Mouse (Mus musculus) heart, adult 18-20 months (tissue): ENCODE data around the gene Zmym6. TPM values are rescaled to one million over a fixed set of nuclear protein-coding genes. Genes with fewer than 3 reads are reported as not detected.
"Not testable (repeated sequence)": the region's sequence is repeated elsewhere in the genome, so short reads cannot be mapped to it uniquely, and the experiment has no call there.

Source experiments
- DNase-seq, 2 experiments: peaks; one replicate each; pipeline ENCODE4 v3.0.0; 2021 to 2022; ENCODE audit warnings: mixed read lengths in 1 of 2
- long read RNA-seq, 2 experiments: library from polyadenylated mRNA; stranded (forward); transcript quantifications; one replicate each; pipeline ENCODE4 v2.0.0; 2021
- total RNA-seq, 2 experiments: library from RNA; stranded (reverse); gene quantifications; 2 replicates each; pipeline ENCODE4 v1.2.3; 2021

The Zmym6 gene
- total RNA-seq, result 10 to 100 TPM in 1 of 2 experiments, 1 to 10 TPM in 1; 9.5 to 12.7 TPM
- long read RNA-seq, experiment 1, partial matches to known transcripts, result 0 of 2 reads
- long read RNA-seq, experiment 1, other reads (novel, unspliced or antisense), result 2 of 2 reads
- long read RNA-seq, experiment 2, full-length matches to known transcripts, result 1 of 2 reads
- long read RNA-seq, experiment 2, partial matches to known transcripts, result 1 of 2 reads
- long read RNA-seq, experiment 2, other reads (novel, unspliced or antisense), result 0 of 2 reads

- DNase-seq, result peak; percentile 96 to 97
Measured at GRCm38 (mm10) chr4:127076875-127077548, at the start of gene Zmym6. Gene Zmym6 (plus strand): TSS chr4:127077383.

GRCm38 (mm10) chr4:127037158-127037557 is 40.0 kb upstream of the Zmym6 start:
- no peak for DNase-seq

GRCm38 (mm10) chr4:127037908-127038827 is 39.0 kb upstream of the Zmym6 start:
- DNase-seq, result no peak

- no peak for DNase-seq
Measured at GRCm38 (mm10) chr4:127038828-127039349, 38.3 kb upstream of the Zmym6 start.

DNA sequence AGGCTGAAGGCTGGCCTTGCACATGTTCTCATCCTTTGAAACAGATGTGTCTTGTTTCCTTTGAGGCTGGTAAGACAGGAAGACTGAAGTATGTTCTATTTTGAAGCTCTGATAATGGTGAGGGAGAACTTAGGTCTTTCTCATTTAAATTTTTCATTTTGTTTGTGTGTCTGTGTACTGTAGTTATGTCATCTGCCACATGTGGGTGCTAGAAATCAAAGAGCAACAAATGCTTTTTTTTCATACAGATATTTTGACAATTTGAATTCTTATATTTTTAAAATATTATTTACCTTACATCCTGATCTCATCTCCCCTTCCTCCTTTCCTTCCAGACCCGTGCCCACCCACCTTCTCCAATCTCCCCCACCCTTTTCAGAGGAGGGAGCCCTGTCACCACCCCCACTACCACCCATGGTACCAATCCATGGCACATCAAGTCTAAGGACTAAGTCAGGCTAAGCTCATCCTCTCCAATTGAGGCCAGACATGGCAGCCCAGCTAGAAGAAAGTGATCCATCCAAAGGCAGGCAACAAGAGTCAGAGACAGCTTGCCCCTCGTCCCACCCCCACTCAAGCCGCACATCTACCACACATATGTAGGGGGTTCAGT is 37.2 kb upstream of the Zmym6 start:
- DNase-seq, result no peak

DNA sequence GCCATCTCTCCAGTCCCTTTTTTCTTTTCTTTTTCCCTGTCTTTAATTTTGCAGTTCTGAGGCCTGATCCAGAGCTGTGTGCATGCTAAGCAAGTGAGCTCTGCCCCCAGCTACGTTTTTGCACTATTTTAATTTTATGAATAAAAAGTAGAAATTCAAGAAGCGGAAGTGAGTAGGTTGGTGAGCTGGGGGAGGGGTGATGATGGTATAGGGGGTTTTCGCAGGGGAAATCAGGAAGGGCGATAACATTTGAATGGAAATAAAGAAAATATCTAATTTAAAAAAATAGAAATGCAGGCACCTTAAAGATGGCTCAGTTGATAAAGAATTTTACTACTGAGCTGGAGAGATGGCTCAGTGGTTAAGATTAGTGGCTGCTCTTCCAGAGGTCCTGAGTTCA is 33.6 kb upstream of the Zmym6 start:
- no peak for DNase-seq

- no peak for DNase-seq
Measured at GRCm38 (mm10) chr4:127051121-127051520, 26.1 kb upstream of the Zmym6 start.

- no peak for DNase-seq
Measured at GRCm38 (mm10) chr4:127053071-127053470, 24.1 kb upstream of the Zmym6 start.

DNA sequence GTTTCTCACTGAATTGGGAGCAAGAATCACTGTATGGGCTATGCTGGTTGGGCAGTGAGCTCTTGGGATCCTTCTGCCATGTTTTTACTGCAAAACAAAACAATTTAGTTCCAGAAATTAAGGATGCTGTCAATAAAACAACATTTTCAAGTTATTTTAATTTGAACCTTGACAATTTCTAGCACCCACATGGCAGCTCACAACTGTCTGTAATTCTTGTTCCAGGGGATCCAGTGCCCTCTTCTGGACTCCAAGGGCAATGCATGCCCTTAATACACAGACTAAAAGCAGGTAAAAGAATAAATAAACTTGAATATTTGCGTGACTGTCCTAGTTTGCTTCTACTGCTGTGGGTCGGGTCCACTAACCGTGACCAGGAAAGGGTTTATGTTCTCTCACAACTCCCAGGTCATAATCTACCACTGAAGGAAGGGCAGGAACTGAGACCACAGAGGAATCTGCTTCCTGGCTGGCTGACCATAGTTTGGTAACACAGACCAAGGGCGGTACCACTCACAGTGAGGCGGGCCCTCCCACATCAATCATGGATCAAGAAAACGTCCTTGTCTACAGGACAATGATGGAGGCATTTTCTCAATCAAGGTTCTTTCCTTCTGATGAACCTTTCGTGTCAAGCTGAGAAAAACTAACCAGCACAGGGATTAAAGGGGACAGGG is 22.5 kb upstream of the Zmym6 start:
- no peak for DNase-seq

GRCm38 (mm10) chr4:127060585-127061290 is 16.4 kb upstream of the Zmym6 start, which contains the start of gene Zmym1:
Gene Zmym1 (minus strand): TSS chr4:127061152.
- DNase-seq, result peak; percentile 93

- no peak for DNase-seq
Measured at GRCm38 (mm10) chr4:127064051-127064450, 13.1 kb upstream of the Zmym6 start.

DNA sequence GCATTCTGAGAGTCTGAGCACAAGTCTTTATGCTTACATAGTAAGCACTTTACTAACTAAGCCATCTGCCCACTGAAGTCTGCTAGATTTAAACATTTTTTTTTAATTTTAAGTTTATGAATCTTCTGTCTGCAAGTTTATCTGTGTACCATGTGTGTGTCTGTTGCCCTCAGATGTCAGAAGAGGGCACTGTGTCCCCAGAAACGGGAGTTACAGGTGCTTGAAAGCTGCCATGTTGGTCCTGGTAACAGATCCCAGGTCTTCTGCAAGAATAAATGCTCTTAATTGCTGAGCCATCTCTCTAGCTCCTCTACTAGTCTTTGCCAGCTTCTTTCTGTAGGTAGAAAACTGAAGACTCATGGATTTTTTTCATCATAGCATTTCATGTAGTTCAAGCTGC is 2.3 kb upstream of the Zmym6 start:
- DNase-seq, result no peak

GRCm38 (mm10) chr4:127080806-127081205 is 3.6 kb downstream of the Zmym6 start:
- no peak for DNase-seq

DNA sequence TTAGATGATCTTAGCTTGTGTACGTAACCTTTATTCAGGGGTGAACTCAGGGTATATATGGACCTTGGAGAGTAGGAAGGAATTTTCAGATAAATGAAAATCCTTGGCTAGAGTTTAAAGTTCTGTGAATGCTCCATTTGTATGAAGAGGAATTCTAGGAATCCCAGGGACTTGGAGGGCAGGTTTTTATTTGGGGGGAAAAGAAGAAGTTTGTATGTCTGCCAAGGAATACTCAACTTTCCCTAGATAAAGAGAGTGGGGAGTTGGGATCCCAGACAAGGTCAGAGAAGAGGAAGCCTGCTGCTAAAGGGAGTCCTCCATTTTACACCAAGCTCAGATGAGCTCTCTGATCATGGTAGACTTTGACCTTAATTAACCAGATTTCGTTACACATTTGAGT is 5.9 kb downstream of the Zmym6 start:
- DNase-seq, result no peak

DNA sequence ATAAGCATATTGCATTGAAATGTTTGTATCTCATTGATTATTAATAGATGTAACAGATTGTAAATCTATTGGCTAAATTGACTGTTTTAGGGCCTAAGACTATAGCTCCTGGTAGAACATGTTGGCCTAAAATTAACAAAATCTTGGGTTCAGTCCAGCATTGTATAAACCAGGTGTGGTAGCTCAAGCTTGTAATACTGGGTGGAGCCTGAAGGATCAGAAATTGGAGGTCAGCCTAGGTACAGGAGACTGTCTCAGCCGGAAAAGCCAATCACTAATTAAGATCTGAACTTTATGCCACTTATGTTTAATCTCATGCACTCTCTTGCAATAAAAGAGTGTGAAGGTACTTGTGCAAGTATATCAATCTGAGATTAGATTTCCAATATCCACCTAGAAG is 8.6 kb downstream of the Zmym6 start:
- no peak for DNase-seq

DNA sequence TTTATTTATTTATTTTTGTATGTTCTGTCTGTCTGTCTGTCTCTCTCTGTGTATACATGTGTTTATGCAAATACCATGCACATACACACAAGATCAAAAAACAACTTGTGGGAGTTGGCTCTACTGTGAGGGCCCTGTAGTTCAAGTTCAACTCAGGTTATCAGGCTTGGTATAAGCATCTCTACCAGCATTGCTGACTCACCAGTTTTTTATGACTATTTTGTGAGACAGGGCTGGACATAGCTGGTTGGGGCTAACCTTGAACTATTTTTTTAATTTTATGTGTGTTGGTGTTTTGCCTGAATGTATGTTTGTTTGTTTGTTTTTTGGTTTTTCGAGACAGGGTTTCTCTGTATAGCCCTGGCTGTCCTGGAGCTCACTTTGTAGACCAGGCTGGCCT is 14.0 kb downstream of the Zmym6 start:
- DNase-seq, result no peak

DNA sequence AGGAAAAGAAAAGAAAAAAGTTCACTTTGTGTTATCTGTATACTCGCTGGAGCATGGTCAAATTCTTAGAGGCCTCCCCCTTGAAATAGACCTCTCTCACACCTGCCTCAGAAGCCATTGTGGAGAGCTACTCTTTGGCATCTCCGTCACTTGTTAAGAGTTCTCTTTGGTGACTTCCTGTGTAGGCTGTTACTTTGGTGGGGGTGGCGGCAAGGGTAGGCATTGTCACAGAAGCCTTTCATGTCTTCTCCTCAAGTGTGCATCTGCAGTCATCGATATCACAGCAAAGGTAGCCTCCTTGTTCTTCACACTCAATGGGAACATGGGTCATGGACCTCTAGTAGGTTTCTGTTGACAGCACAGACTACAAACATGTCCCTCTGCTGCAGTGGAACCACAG is 17.9 kb downstream of the Zmym6 start:
- no peak for DNase-seq

GRCm38 (mm10) chr4:127099552-127099951 is 22.4 kb downstream of the Zmym6 start:
- not testable (repeated sequence) for DNase-seq

GRCm38 (mm10) chr4:127107566-127107965 is 30.4 kb downstream of the Zmym6 start:
- no peak for DNase-seq

DNA sequence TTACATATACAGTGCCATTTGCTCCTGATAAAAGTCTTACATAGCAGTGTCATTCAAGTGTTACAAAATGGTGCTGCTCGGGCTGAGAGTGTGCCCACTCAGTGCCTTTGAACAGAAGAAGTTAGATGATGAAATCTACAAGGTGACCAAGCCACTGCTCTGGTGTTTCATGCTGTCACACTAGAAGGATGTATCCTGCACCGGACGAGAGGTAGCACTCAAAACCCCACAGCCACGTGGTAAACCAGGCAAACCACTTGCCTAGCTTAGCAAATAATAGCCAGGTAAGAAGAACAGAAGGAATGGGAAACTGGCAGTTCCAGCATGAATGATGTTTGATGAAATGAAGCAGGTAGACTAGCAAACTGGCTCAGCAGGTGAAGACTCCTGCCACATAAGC is 33.4 kb downstream of the Zmym6 start:
- DNase-seq, result no peak

DNA sequence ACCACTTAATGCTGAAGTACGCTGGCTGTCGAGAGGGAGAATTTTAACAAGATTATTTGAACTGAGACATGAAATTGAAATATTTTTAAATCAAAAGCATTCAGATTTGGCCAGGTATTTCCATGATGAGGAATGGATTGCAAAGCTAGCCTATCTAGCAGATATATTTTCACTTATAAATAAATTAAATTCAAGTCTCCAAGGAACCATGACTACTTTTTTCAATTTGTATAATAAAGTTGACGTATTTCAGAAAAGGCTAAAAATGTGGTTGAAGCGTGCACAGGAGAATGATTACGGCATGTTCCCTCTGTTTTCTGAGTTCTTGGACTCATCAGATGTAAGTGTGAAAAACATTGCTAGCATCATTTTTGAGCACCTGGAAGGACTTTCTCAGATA is 46.2 kb downstream of the Zmym6 start, which contains the start of gene Tmem35b:
Tmem35b (plus strand) TSS at position 301 of the 400 bp plus-strand sequence.
- no peak for DNase-seq
